Mouse (Mus musculus): ENCODE data around the gene Rhox7b. TPM values are rescaled to one million over a fixed set of nuclear protein-coding genes. Genes with fewer than 3 reads are reported as not detected.
"Not testable (repeated sequence)": the region's sequence is repeated elsewhere in the genome, so short reads cannot be mapped to it uniquely, and the experiment has no call there.

The Rhox7b gene
- polyA plus RNA-seq (2015; fragmentation: Nextera tagmentation; extraction: Ambion mirVana), result not detected in 2 replicates

DNA sequence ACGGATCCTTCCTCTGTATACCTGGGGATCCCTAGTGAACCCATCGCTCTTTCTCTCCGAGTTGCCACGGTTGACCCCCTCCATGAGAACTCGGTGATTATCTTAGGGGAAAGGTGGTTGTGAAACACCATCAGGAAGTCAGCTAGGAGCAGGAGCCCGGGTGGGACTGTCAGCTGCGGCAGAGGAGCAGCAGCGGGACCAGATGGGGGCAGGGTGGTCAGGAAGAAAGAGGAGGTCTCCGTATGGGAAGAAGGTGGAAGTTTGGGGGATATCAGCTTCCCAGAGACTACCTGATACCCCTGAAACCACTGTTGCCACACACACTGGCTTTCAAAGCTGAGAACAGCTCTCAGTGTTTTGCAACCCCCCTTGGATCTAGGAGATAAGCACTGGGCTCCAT lies at the start of gene Rhox7b:
TSS of gene Rhox7b (minus strand) at position 101 of the 400 bp plus-strand sequence.
- not testable (repeated sequence) for H3K4me3 ChIP-seq (replicated peaks; ENCODE audit: low read length); H3K36me3 ChIP-seq (ENCODE audit: control insufficient read depth, insufficient read depth, low read length); H3K9me3 ChIP-seq (replicated peaks; ENCODE audit: control insufficient read depth, low read length); H3K4me2 ChIP-seq (ENCODE audit: low read depth, low read length); H3K9ac ChIP-seq (ENCODE audit: low read length); H3K27ac ChIP-seq (ENCODE audit: low read length); H3K4me1 ChIP-seq (ENCODE audit: control insufficient read depth, insufficient read depth, low read length); H3K27me3 ChIP-seq (ENCODE audit: control insufficient read depth, insufficient read depth, low read length); ATAC-seq (ENCODE audit: insufficient read depth, low FRiP score)
- WGBS, result 64% methylated on average over 9 of the region's 9 CpGs

DNA sequence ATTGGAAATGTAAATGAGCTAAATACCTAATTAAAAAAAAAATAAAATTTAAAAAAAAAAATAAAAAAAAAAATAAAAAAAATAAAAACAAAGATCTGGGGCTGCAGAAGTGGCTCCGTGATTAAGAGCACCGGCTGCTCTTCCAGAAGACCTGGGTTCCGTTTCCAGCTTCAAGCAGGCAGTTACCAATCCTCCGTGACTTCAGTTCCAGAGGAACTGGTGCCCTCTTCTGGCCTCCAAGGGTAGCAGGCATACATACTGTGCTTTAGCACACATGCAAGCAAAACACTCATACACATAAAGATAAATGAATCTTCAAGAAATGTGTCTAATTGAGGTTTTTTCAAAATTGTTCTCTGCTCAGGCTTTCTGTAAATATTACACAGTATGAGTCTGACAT lies 19.3 kb upstream of the Rhox7b start:
- Histone ChIP-seq H3K4me1 (ENCODE audit: control insufficient read depth, insufficient read depth, low read length) (no peaks in the 10 kb centered on the region), H3K36me3 (ENCODE audit: control insufficient read depth, insufficient read depth, low read length) (no peaks in the 10 kb centered on the region), H3K9me3 (replicated peaks; ENCODE audit: control insufficient read depth, low read length) (no peaks in the 10 kb centered on the region), H3K27me3 (ENCODE audit: control insufficient read depth, insufficient read depth, low read length) (no peaks in the 10 kb centered on the region), H3K4me3 (replicated peaks; ENCODE audit: low read length) (no peak overlapping the region), H3K4me2 (ENCODE audit: low read depth, low read length) (no peak overlapping the region), H3K27ac (ENCODE audit: low read length) (no peak overlapping the region), H3K9ac (ENCODE audit: low read length) (no peak overlapping the region)
- WGBS, result 71% methylated on average over 4 of the region's 4 CpGs
- ATAC-seq (ENCODE audit: insufficient read depth, low FRiP score), result no peak

DNA sequence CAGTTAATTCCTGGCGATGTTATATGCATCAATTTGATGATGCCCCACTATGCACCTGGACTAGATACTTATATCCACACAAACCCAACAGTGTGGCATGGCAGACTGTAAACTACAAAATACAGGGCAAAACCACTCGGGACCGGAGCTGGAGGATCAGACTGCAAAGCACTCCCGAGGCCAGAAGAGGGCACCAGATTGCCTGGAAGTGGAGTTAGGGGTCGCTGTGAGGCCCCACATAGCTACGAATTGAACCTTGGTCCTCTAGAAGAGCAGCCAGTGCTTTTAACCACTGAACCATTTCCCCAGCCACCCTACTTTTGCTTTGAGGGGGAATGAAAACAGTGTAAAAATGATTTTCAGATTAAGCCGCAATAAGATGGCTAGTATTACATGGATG lies 11.5 kb upstream of the Rhox7b start:
- no peak overlapping the region for H3K4me2 ChIP-seq (ENCODE audit: low read depth, low read length)

DNA sequence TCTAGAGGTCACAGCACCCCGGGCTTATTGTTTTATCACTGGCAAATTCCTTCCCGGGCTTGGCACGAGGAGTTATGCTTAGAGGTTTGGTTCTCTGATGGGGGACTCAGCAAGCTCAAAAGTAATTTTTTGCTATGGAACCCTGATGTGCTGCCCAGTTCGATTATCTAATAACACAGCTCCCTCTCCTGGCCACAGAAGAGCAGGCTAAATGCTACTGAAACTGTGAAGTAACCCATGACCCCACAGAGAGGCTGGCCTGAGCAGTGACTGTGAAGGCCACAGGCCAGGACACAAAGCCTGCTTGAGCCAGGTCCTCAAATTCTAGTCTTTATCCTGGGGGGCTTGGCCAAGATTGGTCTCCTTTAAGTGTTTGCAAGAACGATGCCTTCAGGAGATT lies 6.7 kb upstream of the Rhox7b start:
- no peaks in the 10 kb centered on the region for H3K36me3 ChIP-seq (ENCODE audit: control insufficient read depth, insufficient read depth, low read length)
- H3K4me1 ChIP-seq (ENCODE audit: control insufficient read depth, insufficient read depth, low read length), result no peaks in the 10 kb centered on the region
- no peak for ATAC-seq (ENCODE audit: insufficient read depth, low FRiP score)
- H3K4me3 ChIP-seq (replicated peaks; ENCODE audit: low read length), result no peak overlapping the region
- no peak overlapping the region for H3K9ac ChIP-seq (ENCODE audit: low read length)
- WGBS, result 69% methylated on average over 5 of the region's 5 CpGs
- no peak overlapping the region for H3K27ac ChIP-seq (ENCODE audit: low read length)
- no peaks in the 10 kb centered on the region for H3K27me3 ChIP-seq (ENCODE audit: control insufficient read depth, insufficient read depth, low read length)
- no peak overlapping the region for H3K4me2 ChIP-seq (ENCODE audit: low read depth, low read length)
- H3K9me3 ChIP-seq (replicated peaks; ENCODE audit: control insufficient read depth, low read length), result no peaks in the 10 kb centered on the region

More for the DNA sequence above, 11.5 kb upstream of the Rhox7b start:
- no peaks in the 10 kb centered on the region for H3K4me1 ChIP-seq (ENCODE audit: control insufficient read depth, insufficient read depth, low read length)
- no peak overlapping the region for H3K27ac ChIP-seq (ENCODE audit: low read length)
- WGBS, result 55% methylated on average over 7 of the region's 7 CpGs
- H3K36me3 ChIP-seq (ENCODE audit: control insufficient read depth, insufficient read depth, low read length), result no peaks in the 10 kb centered on the region
- H3K9me3 ChIP-seq (replicated peaks; ENCODE audit: control insufficient read depth, low read length), result no peaks in the 10 kb centered on the region
- H3K9ac ChIP-seq (ENCODE audit: low read length), result no peak overlapping the region
- no peak overlapping the region for H3K4me3 ChIP-seq (replicated peaks; ENCODE audit: low read length)
- ATAC-seq (ENCODE audit: insufficient read depth, low FRiP score), result no peak
- H3K27me3 ChIP-seq (ENCODE audit: control insufficient read depth, insufficient read depth, low read length), result no peaks in the 10 kb centered on the region

DNA sequence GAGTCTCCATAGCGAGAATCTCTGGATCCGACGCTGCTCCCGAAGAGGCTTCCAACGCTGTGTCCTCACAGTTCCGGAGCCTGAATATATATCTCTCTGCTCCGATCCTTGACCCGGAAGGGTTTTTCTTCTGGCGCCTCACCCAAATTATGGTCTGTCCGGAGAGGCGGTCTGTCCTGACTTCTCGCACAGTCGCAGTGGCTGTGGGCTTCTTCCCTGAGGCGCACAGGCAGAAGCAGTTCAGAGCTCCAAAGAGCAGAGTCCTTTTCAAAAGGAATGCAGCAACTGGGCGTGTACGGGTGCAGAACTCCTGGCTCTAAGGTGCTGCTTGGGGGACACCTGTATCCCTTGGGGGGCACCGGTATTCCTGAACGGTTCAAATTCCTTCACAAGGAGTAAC lies 4.6 kb upstream of the Rhox7b start, which contains the start of gene Rhox9:
TSS of gene Rhox9 (minus strand) at position 101 of the 400 bp plus-strand sequence.
- H3K4me3 ChIP-seq (replicated peaks; ENCODE audit: low read length); H3K4me2 ChIP-seq (ENCODE audit: low read depth, low read length); H3K9me3 ChIP-seq (replicated peaks; ENCODE audit: control insufficient read depth, low read length); H3K36me3 ChIP-seq (ENCODE audit: control insufficient read depth, insufficient read depth, low read length); H3K9ac ChIP-seq (ENCODE audit: low read length); ATAC-seq (ENCODE audit: insufficient read depth, low FRiP score); H3K4me1 ChIP-seq (ENCODE audit: control insufficient read depth, insufficient read depth, low read length); H3K27me3 ChIP-seq (ENCODE audit: control insufficient read depth, insufficient read depth, low read length); H3K27ac ChIP-seq (ENCODE audit: low read length): not testable (repeated sequence)
- WGBS, result 94% methylated on average over 9 of the region's 18 CpGs

DNA sequence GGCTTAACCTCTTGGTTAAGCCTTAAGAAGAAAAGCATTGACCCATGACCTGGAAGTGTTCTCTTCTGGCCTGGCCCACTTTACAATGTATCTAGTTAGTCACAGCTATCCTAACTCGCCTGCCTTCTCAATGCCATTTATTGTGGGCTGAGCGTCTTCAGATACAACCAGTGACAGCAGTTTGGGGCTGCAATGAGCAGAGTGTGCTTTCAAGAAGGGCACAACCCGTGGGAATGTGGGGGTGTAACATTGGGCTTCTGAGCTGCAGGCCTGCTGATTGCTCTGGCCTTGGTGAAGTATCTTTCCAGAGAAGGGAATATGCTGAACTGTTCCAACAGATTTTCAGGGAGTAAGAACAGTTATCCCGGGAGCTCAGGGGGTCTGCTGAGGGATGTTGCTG lies 18.2 kb downstream of the Rhox7b start, which contains the start of gene Rhox8:
TSS of gene Rhox8 (minus strand) at position 101 of the 400 bp plus-strand sequence.
- Histone ChIP-seq H3K4me1 (ENCODE audit: control insufficient read depth, insufficient read depth, low read length) (no peaks in the 10 kb centered on the region), H3K4me2 (ENCODE audit: low read depth, low read length) (no peak within 1 kb of the TSS), H3K9ac (ENCODE audit: low read length) (no peak within 1 kb of the TSS), H3K36me3 (ENCODE audit: control insufficient read depth, insufficient read depth, low read length) (no peaks in the 10 kb centered on the region), H3K9me3 (replicated peaks; ENCODE audit: control insufficient read depth, low read length) (no peaks in the 10 kb centered on the region), H3K4me3 (replicated peaks; ENCODE audit: low read length) (no peak within 1 kb of the TSS), H3K27ac (ENCODE audit: low read length) (no peak within 1 kb of the TSS), H3K27me3 (ENCODE audit: control insufficient read depth, insufficient read depth, low read length) (no peaks in the 10 kb centered on the region)
- ATAC-seq (ENCODE audit: insufficient read depth, low FRiP score), result no peak
- 74% methylated on average over 4 of the region's 4 CpGs for WGBS

DNA sequence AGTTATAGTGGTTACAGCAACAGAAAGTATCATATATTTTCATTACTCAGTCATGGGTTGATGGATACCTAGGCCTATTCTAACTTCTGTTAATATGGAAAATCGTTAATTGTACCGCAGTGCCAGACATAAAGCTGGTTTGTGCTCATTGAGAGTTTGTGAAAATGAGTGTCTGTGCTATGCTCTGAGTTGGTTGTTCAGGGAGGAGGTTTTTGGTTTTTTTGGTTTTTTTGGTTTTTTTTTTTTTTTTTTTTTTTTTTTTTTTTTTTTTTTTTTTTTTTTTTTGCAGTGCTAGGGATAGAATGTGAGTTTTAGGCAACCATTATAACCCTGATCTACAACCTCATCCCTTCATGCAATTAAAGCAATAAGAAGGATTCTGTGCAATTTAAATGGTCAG lies 25.4 kb downstream of the Rhox7b start:
- Histone ChIP-seq H3K4me1 (ENCODE audit: control insufficient read depth, insufficient read depth, low read length) (no peaks in the 10 kb centered on the region), H3K9me3 (replicated peaks; ENCODE audit: control insufficient read depth, low read length) (no peaks in the 10 kb centered on the region), H3K27me3 (ENCODE audit: control insufficient read depth, insufficient read depth, low read length) (no peaks in the 10 kb centered on the region), H3K4me3 (replicated peaks; ENCODE audit: low read length) (no peak overlapping the region), H3K9ac (ENCODE audit: low read length) (no peak overlapping the region), H3K27ac (ENCODE audit: low read length) (no peak overlapping the region), H3K36me3 (ENCODE audit: control insufficient read depth, insufficient read depth, low read length) (no peaks in the 10 kb centered on the region), H3K4me2 (ENCODE audit: low read depth, low read length) (no peak overlapping the region)
- no peak for ATAC-seq (ENCODE audit: insufficient read depth, low FRiP score)
- 98% methylated on average over 2 of the region's 2 CpGs for WGBS

Other genes starting within 250 kb of the Rhox7b start
- not detected in 2 replicates for gene Rhox4g, start 245.9 kb downstream of the Rhox7b start, polyA plus RNA-seq (2015; fragmentation: Nextera tagmentation; extraction: Ambion mirVana)
- gene Rhox3h, start 228.5 kb downstream of the Rhox7b start, polyA plus RNA-seq (2015; fragmentation: Nextera tagmentation; extraction: Ambion mirVana), result not detected in 2 replicates
- gene Rhox2h, start 224.0 kb downstream of the Rhox7b start, polyA plus RNA-seq (2015; fragmentation: Nextera tagmentation; extraction: Ambion mirVana), result not detected in 2 replicates
- 1.2 and 2.1 TPM in 2 replicates for gene Rhox5, start 92.4 kb downstream of the Rhox7b start, polyA plus RNA-seq (2015; fragmentation: Nextera tagmentation; extraction: Ambion mirVana)
- not detected in 2 replicates for gene Rhox6, start 70.3 kb downstream of the Rhox7b start, polyA plus RNA-seq (2015; fragmentation: Nextera tagmentation; extraction: Ambion mirVana)
- not detected in 2 replicates for gene Rhox7a, start 65.5 kb downstream of the Rhox7b start, polyA plus RNA-seq (2015; fragmentation: Nextera tagmentation; extraction: Ambion mirVana)
- not detected in 2 replicates for gene Rhox8, start 18.3 kb downstream of the Rhox7b start, polyA plus RNA-seq (2015; fragmentation: Nextera tagmentation; extraction: Ambion mirVana)
- gene Rhox9, start 4.5 kb upstream of the Rhox7b start, polyA plus RNA-seq (2015; fragmentation: Nextera tagmentation; extraction: Ambion mirVana), result not detected in 2 replicates
- not detected in 2 replicates for gene Btg1-ps1, start 121.6 kb upstream of the Rhox7b start, polyA plus RNA-seq (2015; fragmentation: Nextera tagmentation; extraction: Ambion mirVana)
- gene Btg1-ps2, start 145.9 kb upstream of the Rhox7b start, polyA plus RNA-seq (2015; fragmentation: Nextera tagmentation; extraction: Ambion mirVana), result not detected in 2 replicates
- gene Rhox10, start 169.2 kb upstream of the Rhox7b start, polyA plus RNA-seq (2015; fragmentation: Nextera tagmentation; extraction: Ambion mirVana), result not detected in 2 replicates
- not detected in 2 replicates for gene Rhox11, start 187.9 kb upstream of the Rhox7b start, polyA plus RNA-seq (2015; fragmentation: Nextera tagmentation; extraction: Ambion mirVana)
- not detected in 2 replicates for gene Rhox12, start 213.7 kb upstream of the Rhox7b start, polyA plus RNA-seq (2015; fragmentation: Nextera tagmentation; extraction: Ambion mirVana)
- gene Rhox13, start 224.0 kb upstream of the Rhox7b start, polyA plus RNA-seq (2015; fragmentation: Nextera tagmentation; extraction: Ambion mirVana), result not detected in 2 replicates